Mouse (Mus musculus) limb, embryonic 12.5 days (tissue): ENCODE data around the gene Tagln2. TPM values are rescaled to one million over a fixed set of nuclear protein-coding genes. Genes with fewer than 3 reads are reported as not detected.
A peak's percentile ranks its signal among the peaks of the same experiment; 100 is the strongest.

Source experiments
- ATAC-seq: fragments of 200-750 bp; cut with Nextera tagmentation; 2 replicates; pipeline ENCODE4 v1.8.0; 2017; ENCODE audit warnings: low read depth, moderate TSS enrichment; ENCODE audit not compliant: insufficient number of reproducible peaks, insufficient read depth, low FRiP score, low TSS enrichment
- H3K27ac ChIP-seq: fragments of 300-500 bp; sonication (generic); 2 replicates; pipeline ENCODE4 v1.5.1; 2016; ENCODE audit warnings: mild to moderate bottlenecking, moderate library complexity
- H3K27me3 ChIP-seq: fragments of 300-500 bp; sonication (generic); 2 replicates; pipeline ENCODE4 v1.6.1; 2016; ENCODE audit warnings: mild to moderate bottlenecking, moderate library complexity
- H3K36me3 ChIP-seq: fragments of 300-500 bp; sonication (generic); 2 replicates; pipeline ENCODE4 v1.6.1; 2016; ENCODE audit warnings: mild to moderate bottlenecking, moderate library complexity
- H3K4me1 ChIP-seq: fragments of 300-500 bp; sonication (generic); replicated peaks from 2 replicates; pipeline ENCODE4 v1.6.1; 2016
- H3K4me2 ChIP-seq: fragments of 300-500 bp; sonication (generic); 2 replicates; pipeline ENCODE4 v1.6.1; 2016; ENCODE audit warnings: mild to moderate bottlenecking, moderate library complexity
- H3K4me3 ChIP-seq: fragments of 300-500 bp; sonication (generic); replicated peaks from 2 replicates; pipeline ENCODE4 v1.5.1; 2016; ENCODE audit warnings: mild to moderate bottlenecking
- H3K9ac ChIP-seq: fragments of 300-500 bp; sonication (generic); replicated peaks from 2 replicates; pipeline ENCODE4 v1.6.1; 2016; ENCODE audit warnings: mild to moderate bottlenecking, moderate library complexity
- H3K9me3 ChIP-seq: fragments of 300-500 bp; sonication (generic); 2 replicates; pipeline ENCODE4 v1.6.1; 2016; ENCODE audit warnings: mild to moderate bottlenecking, moderate library complexity
- WGBS: fragments of 180-500 bp; shearing (Covaris S2); methylation state at CpG from one replicate; pipeline ENCODE4 v1.1.7; 2016; 5-methylcytosine and 5-hydroxymethylcytosine counted together
- polyA plus RNA-seq: library from polyadenylated mRNA; unstranded; fragments of >200 nt; fragmentation: Nextera tagmentation; extraction: Ambion mirVana; gene quantifications from 2 replicates; pipeline ENCODE4 v1.2.1, GENCODE M21; 2016

The Tagln2 gene
- polyA plus RNA-seq, 1 experiment from 2014 or later: 66.4 TPM

DNA sequence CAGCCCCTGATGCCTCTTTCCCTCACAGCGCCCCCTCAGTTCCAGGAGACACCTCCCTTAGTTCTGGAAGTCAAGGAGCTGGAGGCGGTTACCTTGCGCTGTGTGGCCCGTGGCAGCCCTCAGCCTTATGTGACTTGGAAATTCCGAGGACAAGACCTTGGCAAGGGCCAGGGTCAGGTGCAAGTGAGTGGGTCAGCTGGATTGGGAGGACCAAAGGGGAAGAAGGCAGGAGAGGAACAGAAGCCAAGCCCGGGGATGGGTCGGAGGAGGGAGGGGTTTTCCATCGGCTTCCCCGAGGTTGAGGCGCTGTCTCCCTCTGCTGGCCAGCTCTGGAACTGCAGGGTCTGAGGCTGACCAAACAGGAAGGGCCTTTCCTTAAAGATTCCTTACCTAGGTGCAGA, 9.6 kb upstream of the Tagln2 start:
- peak overlapping the region; percentile 22; the same call in 1 of the 2 replicates for H3K4me3 ChIP-seq

GRCm38 (mm10) chr1:172492047-172492446, 7.8 kb upstream of the Tagln2 start:
- Histone ChIP-seq H3K4me3 (no peak overlapping the region), H3K27me3 (no peaks in the 10 kb centered on the region), H3K9ac (no peak overlapping the region), H3K27ac (no peak overlapping the region), H3K36me3 (peaks cover 90% of the 10 kb centered on the region), H3K4me2 (no peak overlapping the region), H3K4me1 (peaks cover 4% of the 10 kb centered on the region; the same call in 1 of the 2 replicates), H3K9me3 (no peaks in the 10 kb centered on the region)
- no peak for ATAC-seq
- WGBS: 88% methylated on average over 8 of the region's 8 CpGs

More for the DNA sequence above, 9.6 kb upstream of the Tagln2 start:
- peak; percentile 21; the same call in 1 of the 2 replicates for ATAC-seq
- H3K27ac ChIP-seq: no peak overlapping the region
- no peaks in the 10 kb centered on the region for H3K27me3 ChIP-seq
- H3K9ac ChIP-seq: no peak overlapping the region
- peak overlapping the region; percentile 49 for H3K4me2 ChIP-seq
- WGBS: 13% methylated on average over 10 of the region's 10 CpGs
- peaks cover 81% of the 10 kb centered on the region for H3K36me3 ChIP-seq
- H3K9me3 ChIP-seq: no peaks in the 10 kb centered on the region
- peaks cover 22% of the 10 kb centered on the region for H3K4me1 ChIP-seq

DNA sequence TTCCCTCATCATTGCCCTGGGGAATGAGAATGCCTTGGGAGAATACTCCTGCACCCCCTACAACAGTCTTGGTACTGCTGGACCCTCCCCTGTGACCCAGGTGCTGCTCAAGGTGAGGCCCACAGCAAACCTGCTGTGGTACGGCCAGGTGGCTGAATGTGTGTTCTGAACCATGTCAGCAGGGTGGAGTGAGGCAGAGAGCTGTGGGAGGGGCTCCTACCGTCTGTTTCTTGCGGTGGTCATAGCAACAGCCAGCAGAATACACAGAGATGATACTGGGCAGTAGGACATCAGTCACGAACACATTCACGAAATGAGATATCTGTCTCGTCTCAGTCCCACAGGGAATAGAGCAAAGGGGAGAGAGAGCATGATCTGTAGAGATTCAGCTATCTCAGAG, 6.3 kb upstream of the Tagln2 start:
- Histone ChIP-seq H3K27ac (no peak overlapping the region), H3K9ac (no peak overlapping the region), H3K36me3 (peaks cover 92% of the 10 kb centered on the region), H3K4me3 (no peak overlapping the region), H3K27me3 (no peaks in the 10 kb centered on the region), H3K9me3 (no peaks in the 10 kb centered on the region), H3K4me1 (no peaks in the 10 kb centered on the region), H3K4me2 (no peak overlapping the region)
- WGBS: 82% methylated on average over 6 of the region's 6 CpGs
- ATAC-seq: no peak

- Histone ChIP-seq H3K9ac (no peak overlapping the region), H3K36me3 (peaks cover 78% of the 10 kb centered on the region), H3K4me2 (no peak overlapping the region), H3K27ac (no peak overlapping the region), H3K4me1 (peaks cover 13% of the 10 kb centered on the region), H3K4me3 (no peak overlapping the region), H3K9me3 (no peaks in the 10 kb centered on the region), H3K27me3 (peaks cover 5% of the 10 kb centered on the region)
- WGBS: 84% methylated on average over 17 of the region's 17 CpGs
- ATAC-seq: no peak
These were observed 3.8 kb upstream of the Tagln2 start for GRCm38 (mm10) chr1:172496030-172496429.

DNA sequence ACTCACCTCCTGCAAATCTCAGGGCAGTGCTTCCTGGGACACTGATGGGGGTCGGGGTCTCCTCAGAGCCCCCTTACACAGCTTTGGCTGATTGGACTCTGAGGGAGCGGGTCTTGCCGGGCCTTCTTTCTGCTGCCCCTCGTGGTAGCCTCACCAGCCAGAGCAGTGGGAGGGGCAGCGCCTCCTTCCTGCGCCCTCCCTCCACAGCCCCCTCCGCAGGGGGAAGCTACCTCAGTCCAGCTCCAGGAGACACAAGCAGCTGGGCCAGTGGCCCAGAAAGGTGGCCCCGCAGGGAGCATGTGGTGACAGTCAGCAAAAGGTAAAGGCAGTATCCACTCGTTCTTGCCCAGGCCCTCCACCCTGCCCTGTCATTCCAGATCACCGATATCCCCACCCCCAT, 2.4 kb upstream of the Tagln2 start:
- Histone ChIP-seq H3K36me3 (peaks cover 64% of the 10 kb centered on the region), H3K4me2 (no peak overlapping the region), H3K27me3 (peaks cover 16% of the 10 kb centered on the region), H3K4me3 (no peak overlapping the region), H3K9ac (no peak overlapping the region), H3K9me3 (no peaks in the 10 kb centered on the region), H3K4me1 (peaks cover 24% of the 10 kb centered on the region), H3K27ac (no peak overlapping the region)
- 88% methylated on average over 10 of the region's 10 CpGs for WGBS
- no peak for ATAC-seq

DNA sequence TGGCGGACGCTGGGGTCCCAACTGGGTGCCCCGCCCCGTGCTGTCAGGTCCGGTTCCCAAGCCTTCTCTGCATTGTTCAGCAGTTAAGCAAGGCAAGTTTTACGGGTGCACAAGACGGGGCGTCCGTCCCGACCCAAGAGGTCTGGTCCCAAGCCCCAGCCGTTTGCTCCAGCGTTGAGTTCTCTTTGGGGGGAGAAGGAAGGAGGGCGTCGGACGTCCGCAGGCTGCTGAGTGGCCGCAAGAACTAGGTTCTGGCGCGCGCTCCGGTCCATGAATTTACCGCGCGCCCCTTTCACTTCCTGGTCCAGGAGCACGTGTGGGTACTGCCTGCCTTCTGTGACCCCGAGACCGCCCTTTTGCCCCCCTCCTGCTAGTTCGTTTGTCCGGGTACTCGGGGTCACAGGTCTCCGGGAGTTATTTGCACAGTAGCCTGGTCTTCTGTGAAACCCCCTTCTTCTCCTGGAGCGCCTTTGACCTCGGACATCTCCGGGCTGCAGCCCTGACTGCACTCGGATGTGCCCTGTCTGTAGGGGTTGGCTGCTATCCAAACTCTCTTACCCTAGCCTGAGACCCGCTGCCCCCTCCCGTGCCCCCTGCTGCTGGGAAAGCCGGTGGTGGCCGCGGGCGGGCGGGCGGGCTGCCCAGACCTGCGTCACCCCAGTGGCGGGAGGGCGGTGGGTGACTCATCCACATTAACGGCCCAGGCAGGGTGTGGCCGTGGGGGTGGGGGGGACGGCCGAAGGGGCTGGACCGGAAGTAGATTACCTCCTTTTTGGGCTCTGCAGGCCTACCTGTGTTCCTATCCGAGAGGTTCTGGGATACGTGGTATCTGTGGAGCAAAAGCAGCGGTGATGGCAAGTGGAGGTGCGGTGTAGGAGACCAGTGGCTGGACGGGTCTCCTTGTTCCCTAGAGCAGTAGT, 864 bp downstream of the Tagln2 start:
- ATAC-seq: peak; percentile 15; the same call in 1 of the 2 replicates
- Histone ChIP-seq H3K27ac (peak overlapping the region; percentile 35), H3K4me1 (peaks cover 52% of the 10 kb centered on the region), H3K4me2 (peak overlapping the region; percentile 77), H3K4me3 (peak overlapping the region; percentile 55), H3K9me3 (no peaks in the 10 kb centered on the region), H3K9ac (peak overlapping the region; percentile 56), H3K27me3 (peaks cover 16% of the 10 kb centered on the region), H3K36me3 (peaks cover 40% of the 10 kb centered on the region)
- WGBS: 2% methylated on average over 56 of the region's 56 CpGs

GRCm38 (mm10) chr1:172501371-172502144, 1.7 kb downstream of the Tagln2 start:
- Histone ChIP-seq H3K9ac (peak overlapping the region; percentile 56; the same call in 1 of the 2 replicates), H3K9me3 (no peaks in the 10 kb centered on the region), H3K4me3 (peak overlapping the region; percentile 55), H3K27me3 (peaks cover 16% of the 10 kb centered on the region), H3K4me1 (peaks cover 52% of the 10 kb centered on the region), H3K4me2 (peak overlapping the region; percentile 77), H3K27ac (no peak overlapping the region; the same call in 1 of the 2 replicates), H3K36me3 (peaks cover 40% of the 10 kb centered on the region)
- peak; percentile 19; the same call in 1 of the 2 replicates for ATAC-seq
- 42% methylated on average over 13 of the region's 13 CpGs for WGBS

- WGBS: 41% methylated on average over 12 of the region's 13 CpGs
- H3K4me1 ChIP-seq: peaks cover 57% of the 10 kb centered on the region
- peak overlapping the region; percentile 73 for H3K27ac ChIP-seq
- no peak for ATAC-seq
- H3K27me3 ChIP-seq: peaks cover 16% of the 10 kb centered on the region
- peak overlapping the region; percentile 39 for H3K4me2 ChIP-seq
- H3K4me3 ChIP-seq: 0 out of 2 replicates have a peak overlapping the region, but pooled peaks have one; percentile 4
- H3K36me3 ChIP-seq: peaks cover 32% of the 10 kb centered on the region
- H3K9ac ChIP-seq: no peak overlapping the region
- no peaks in the 10 kb centered on the region for H3K9me3 ChIP-seq
These were observed 2.6 kb downstream of the Tagln2 start for GRCm38 (mm10) chr1:172502145-172503110.

DNA sequence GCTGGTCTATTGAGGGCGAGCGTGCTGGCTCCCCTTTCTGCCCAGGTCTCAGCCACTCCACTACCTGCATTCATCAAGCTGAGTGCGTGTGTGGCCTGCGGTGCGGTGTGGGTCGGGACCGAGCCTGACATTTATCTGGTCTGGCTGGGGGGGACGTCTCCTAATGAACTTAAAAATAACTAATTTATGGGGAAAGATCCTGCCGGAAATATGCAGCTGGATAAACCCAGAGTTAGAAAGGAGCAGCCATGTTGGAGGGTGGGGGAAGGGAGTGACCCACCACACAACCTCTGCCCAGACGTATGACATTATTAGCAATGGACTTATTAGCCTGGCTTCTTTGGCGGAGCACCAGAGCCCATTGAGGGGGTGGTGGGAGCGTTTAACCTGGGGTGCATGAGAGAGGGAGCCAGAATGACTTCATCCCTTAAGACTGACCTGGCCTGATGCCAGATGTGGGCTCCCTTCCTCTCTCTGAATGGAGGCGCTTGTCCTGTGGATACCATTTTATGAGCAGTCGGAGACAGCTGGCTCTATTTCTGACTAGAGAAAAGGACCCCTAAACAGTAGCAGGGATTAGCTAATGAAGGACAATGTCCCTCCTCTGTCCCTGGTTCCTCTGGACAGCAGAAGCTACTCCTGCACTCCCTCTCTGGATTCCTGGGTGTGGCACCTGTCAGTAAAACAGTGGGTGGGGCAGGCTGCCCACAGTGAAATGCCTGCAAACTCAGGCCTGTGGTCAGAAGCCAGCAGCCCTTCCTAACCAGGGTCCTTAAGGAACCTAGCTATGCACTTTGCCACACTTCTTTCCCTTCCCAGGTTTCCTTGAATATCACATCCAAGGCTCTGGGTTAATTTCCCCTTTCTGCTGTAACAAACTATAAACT, 3.5 kb downstream of the Tagln2 start:
- Histone ChIP-seq H3K27me3 (peaks cover 16% of the 10 kb centered on the region), H3K4me1 (peaks cover 57% of the 10 kb centered on the region), H3K27ac (peak overlapping the region; percentile 73)

More for the DNA sequence above, 3.5 kb downstream of the Tagln2 start:
- Histone ChIP-seq H3K4me3 (no peak overlapping the region), H3K9me3 (no peaks in the 10 kb centered on the region), H3K9ac (no peak overlapping the region), H3K36me3 (peaks cover 23% of the 10 kb centered on the region), H3K4me2 (peak overlapping the region; percentile 39)
- WGBS: 35% methylated on average over 14 of the region's 14 CpGs
- ATAC-seq: no peak
